Mouse (Mus musculus): ENCODE measurements around the gene Slc13a4.

- TF ChIP-seq CTCF (IDR thresholded peaks at IDR 0.05; ENCODE audit: borderline replicate concordance, control insufficient read depth, extremely low read depth, insufficient read depth, low read length, poor library complexity) (no peak), POLR2A (IDR thresholded peaks at IDR 0.05; ENCODE audit: control insufficient read depth, extremely low read depth, insufficient read depth, low read length, poor library complexity) (no peak)
Measured at GRCm38 (mm10) chr6:35251807-35252476, 56.0 kb downstream of the Slc13a4 start.
